Mouse (Mus musculus): Measurements from ENCODE around the gene Tfdp1.

GRCm38 (mm10) chr8:13382999-13383398 is 44.4 kb downstream of the Tfdp1 start:
- TF ChIP-seq EP300 (IDR thresholded peaks at IDR 0.05; ENCODE audit: insufficient read depth, low read depth, low read length) (no peak), POLR2A (IDR thresholded peaks at IDR 0.05; ENCODE audit: insufficient read depth, low read length) (no peak), CTCF (IDR thresholded peaks at IDR 0.05; ENCODE audit: low read depth, low read length) (no peak)

Data from ES-Bruce4 (cell line).